19 mouse cellular contexts compared by ENCODE assay signal in the genomic region with DNA sequence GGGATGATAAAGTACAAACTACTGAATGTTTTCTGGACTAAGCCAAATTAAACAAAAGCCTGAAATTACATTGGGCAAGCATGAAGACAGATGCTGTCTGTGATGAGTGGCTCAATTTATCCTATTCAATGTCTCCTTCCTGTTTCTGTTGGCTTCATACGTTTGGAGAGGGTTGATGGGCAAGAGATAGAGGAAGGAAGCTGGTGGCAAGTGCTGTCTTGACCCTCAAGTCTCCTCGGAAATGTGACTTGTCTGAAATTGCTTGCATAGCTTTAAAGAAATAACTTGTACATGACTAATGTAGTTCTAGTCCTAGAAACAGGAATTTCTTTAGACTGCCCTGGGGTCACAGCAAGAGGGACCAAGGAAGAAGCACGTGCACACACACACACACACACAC.
A peak's percentile ranks its signal among the peaks of the same experiment; 100 is the strongest.
DNase-seq lines count a peak whose midpoint lies in the region; ATAC-seq and TF ChIP-seq lines count a peak whose summit lies in the region.
"Had no signal": no experiment of that assay in that cellular context is flagged by ENCODE, and none has a peak within 500 bp of the region (broad histone marks: within the 10 kb centered on the region; RNA-seq: fewer than 3 reads in every experiment).

No protein-coding gene starts in this region.

- H3K4me2 ChIP-seq in liver, embryonic 15.5 days: no peak overlapping the region
- no peak overlapping the region for H3K4me2 ChIP-seq in liver, embryonic 11.5 days
- H3K4me2 ChIP-seq in forebrain, embryonic 13.5 days: no peak overlapping the region
- H3K4me2 ChIP-seq: heart, embryonic 15.5 days; limb, embryonic 12.5 days; midbrain, embryonic 12.5 days had no signal

- H3K27me3 ChIP-seq in liver, embryonic 15.5 days: no peaks in the 10 kb centered on the region
- no peaks in the 10 kb centered on the region for H3K27me3 ChIP-seq in liver, embryonic 11.5 days (replicated peaks; ENCODE audit: control insufficient read depth, insufficient read depth, low read length)
- H3K27me3 ChIP-seq in forebrain, embryonic 13.5 days: no peaks in the 10 kb centered on the region
- H3K27me3 ChIP-seq: heart, embryonic 15.5 days; limb, embryonic 12.5 days; midbrain, embryonic 12.5 days had no signal

- peak; percentile 42; the same call in 1 of the 2 replicates for ATAC-seq in liver, embryonic 15.5 days (ENCODE audit: insufficient read depth)
- ATAC-seq in liver, embryonic 11.5 days (replicated peaks; ENCODE audit: low FRiP score): no peak
- ATAC-seq in megakaryocyte, adult 5-6 weeks (ENCODE audit: poor library complexity, severe bottlenecking): peak; percentile 94
- no peak for ATAC-seq in forebrain, embryonic 13.5 days

- H3K4me3 ChIP-seq in liver, embryonic 15.5 days (replicated peaks): no peak overlapping the region
- H3K4me3 ChIP-seq in liver, embryonic 11.5 days (ENCODE audit: low read depth, low read length): no peak overlapping the region
- H3K4me3 ChIP-seq in embryonic fibroblast, embryonic 13.5 days (ENCODE audit: insufficient read depth, low read length): no peak overlapping the region
- no peak overlapping the region for H3K4me3 ChIP-seq in forebrain, embryonic 13.5 days
- H3K4me3 ChIP-seq: forebrain, embryonic 10.5 days; gastrocnemius, adult 2 months; heart, embryonic 15.5 days; limb, embryonic 12.5 days; midbrain, embryonic 12.5 days had no signal

- no peak for TF ChIP-seq CTCF in embryonic fibroblast, embryonic 13.5 days (IDR thresholded peaks at IDR 0.05; ENCODE audit: borderline replicate concordance, insufficient read depth, low read length)

- no peaks in the 10 kb centered on the region for H3K36me3 ChIP-seq in liver, embryonic 15.5 days (replicated peaks)
- H3K36me3 ChIP-seq in liver, embryonic 11.5 days (ENCODE audit: control insufficient read depth, insufficient read depth, low read length): no peaks in the 10 kb centered on the region
- H3K36me3 ChIP-seq in forebrain, embryonic 13.5 days (ENCODE audit: poor library complexity, severe bottlenecking): no peaks in the 10 kb centered on the region
- H3K36me3 ChIP-seq: forebrain, embryonic 10.5 days; heart, embryonic 15.5 days; limb, embryonic 12.5 days; midbrain, embryonic 12.5 days had no signal

- H3K27ac ChIP-seq in liver, embryonic 15.5 days (replicated peaks): no peak overlapping the region
- H3K27ac ChIP-seq in liver, embryonic 11.5 days (ENCODE audit: low read depth, low read length): no peak overlapping the region
- peak overlapping the region; percentile 59; the same call in 1 of the 2 replicates for H3K27ac ChIP-seq in embryonic fibroblast, embryonic 13.5 days (ENCODE audit: insufficient read depth, low read length)
- H3K27ac ChIP-seq in forebrain, embryonic 13.5 days: no peak overlapping the region
- H3K27ac ChIP-seq: forebrain, embryonic 10.5 days; heart, embryonic 15.5 days; limb, embryonic 12.5 days; midbrain, embryonic 12.5 days had no signal

- no peak overlapping the region for H3K9ac ChIP-seq in liver, embryonic 15.5 days
- no peak overlapping the region for H3K9ac ChIP-seq in liver, embryonic 11.5 days (ENCODE audit: low read depth, low read length)
- H3K9ac ChIP-seq in forebrain, embryonic 13.5 days: no peak overlapping the region
- H3K9ac ChIP-seq: heart, embryonic 15.5 days; limb, embryonic 12.5 days; midbrain, embryonic 12.5 days had no signal

- peak; percentile 23 for DNase-seq in kidney, adult 11 months
- DNase-seq in kidney, postnatal 4 days: no peak
- DNase-seq in liver, embryonic 11.5 days (ENCODE audit: low spot score): no peak
- no peak for DNase-seq in adrenal gland, adult 18-20 months (ENCODE audit: low spot score in 2 of 2)
- DNase-seq: B cell, adult 2 months; cerebellum, postnatal 10 days; gastrocnemius, adult 2 months; lung, adult 2 months; lung, postnatal 4 days; retina, postnatal 1 day; thymus, adult 2 months had no signal

- no peaks in the 10 kb centered on the region for H3K9me3 ChIP-seq in liver, embryonic 15.5 days (replicated peaks)
- no peaks in the 10 kb centered on the region for H3K9me3 ChIP-seq in liver, embryonic 11.5 days (ENCODE audit: control insufficient read depth, low read length)
- no peaks in the 10 kb centered on the region for H3K9me3 ChIP-seq in forebrain, embryonic 13.5 days (replicated peaks)
- H3K9me3 ChIP-seq: forebrain, embryonic 10.5 days; heart, embryonic 15.5 days; limb, embryonic 12.5 days; midbrain, embryonic 12.5 days had no signal

- WGBS in liver, embryonic 15.5 days (ENCODE audit: insufficient replicate concordance): 18% methylated on average over 3 of the region's 3 CpGs
- WGBS in liver, embryonic 11.5 days: 33% methylated on average over 3 of the region's 3 CpGs
- WGBS in forebrain, embryonic 13.5 days: 85% methylated on average over 3 of the region's 3 CpGs

- no peaks in the 10 kb centered on the region; the same call in 1 of the 2 replicates for H3K4me1 ChIP-seq in liver, embryonic 15.5 days (replicated peaks)
- no peaks in the 10 kb centered on the region for H3K4me1 ChIP-seq in liver, embryonic 11.5 days (replicated peaks; ENCODE audit: control insufficient read depth, insufficient read depth, low read length)
- H3K4me1 ChIP-seq in embryonic fibroblast, embryonic 13.5 days (ENCODE audit: control insufficient read depth, insufficient read depth, low read length): peaks cover 19% of the 10 kb centered on the region
- no peaks in the 10 kb centered on the region for H3K4me1 ChIP-seq in forebrain, embryonic 13.5 days
- H3K4me1 ChIP-seq: forebrain, embryonic 10.5 days; limb, embryonic 12.5 days; midbrain, embryonic 12.5 days had no signal

- TF ChIP-seq POLR2A in embryonic fibroblast, embryonic 13.5 days (IDR thresholded peaks at IDR 0.05; ENCODE audit: low read depth, low read length): no peak

Comparison
In these comparisons a context has a peak if more than half of its experiments do, and no peak if none do; other contexts are left out.
1. ATAC-seq: peak in liver, embryonic 15.5 days (single experiment) and megakaryocyte, adult 5-6 weeks (single experiment); none in liver, embryonic 11.5 days (single experiment) and forebrain, embryonic 13.5 days (single experiment).